Mouse (Mus musculus) midbrain, embryonic 16.5 days (tissue): ENCODE measurements around the gene Sipa1l3. TPM values are rescaled to one million over a fixed set of nuclear protein-coding genes. Genes with fewer than 3 reads are reported as not detected.

Experiments used
- ATAC-seq: fragments of 200-750 bp; cut with Nextera tagmentation; 2 replicates; pipeline ENCODE4 v1.8.0; 2017; ENCODE audit warnings: moderate TSS enrichment
- H3K27ac ChIP-seq: fragments of 300-500 bp; sonication (generic); 2 replicates; pipeline ENCODE4 v1.5.1; 2014; ENCODE audit warnings: mild to moderate bottlenecking, low read length, mixed read lengths
- H3K27me3 ChIP-seq: fragments of 300-500 bp; sonication (generic); 2 replicates; pipeline ENCODE4 v1.6.1; 2014; ENCODE audit warnings: low read depth, low read length, mixed read lengths; ENCODE audit not compliant: control insufficient read depth, insufficient read depth
- H3K36me3 ChIP-seq: fragments of 300-500 bp; sonication (generic); 2 replicates; pipeline ENCODE4 v1.6.1; 2014; ENCODE audit warnings: mild to moderate bottlenecking, low read length, moderate library complexity, mixed read lengths; ENCODE audit not compliant: control insufficient read depth, insufficient read depth
- H3K4me1 ChIP-seq: fragments of 300-500 bp; sonication (generic); 2 replicates; pipeline ENCODE4 v1.6.1; 2014; ENCODE audit warnings: mild to moderate bottlenecking, low read length, mixed read lengths; ENCODE audit not compliant: control insufficient read depth, insufficient read depth
- H3K4me2 ChIP-seq: fragments of 300-500 bp; sonication (generic); 2 replicates; pipeline ENCODE4 v1.6.1; 2014; ENCODE audit warnings: mild to moderate bottlenecking, low read length, mixed read lengths
- H3K4me3 ChIP-seq: fragments of 300-500 bp; sonication (generic); 2 replicates; pipeline ENCODE4 v1.5.1; 2014; ENCODE audit warnings: low read depth, mild to moderate bottlenecking, low read length, moderate library complexity, mixed read lengths
- H3K9ac ChIP-seq: fragments of 300-500 bp; sonication (generic); 2 replicates; pipeline ENCODE4 v1.6.1; 2014; ENCODE audit warnings: low read depth, low read length, mixed read lengths
- H3K9me3 ChIP-seq: fragments of 300-500 bp; sonication (generic); replicated peaks from 2 replicates; pipeline ENCODE4 v1.6.1; 2014; ENCODE audit warnings: mild to moderate bottlenecking, low read length, mixed read lengths; ENCODE audit not compliant: control insufficient read depth, poor library complexity, severe bottlenecking
- WGBS: fragments of 180-500 bp; shearing (Covaris S2); extraction: QIAGEN DNeasy Blood & Tissue Kit; methylation state at CpG from one replicate; pipeline ENCODE4 v1.1.7; 2014; 5-methylcytosine and 5-hydroxymethylcytosine counted together
- polyA plus RNA-seq: library from polyadenylated mRNA; unstranded; fragments of >200 nt; fragmentation: Nextera tagmentation; extraction: Ambion mirVana; gene quantifications from 2 replicates; pipeline ENCODE4 v1.2.1, GENCODE M21; 2015

The Sipa1l3 gene
- polyA plus RNA-seq, 1 experiment from 2014 or later, result 17.3 TPM

- Histone ChIP-seq H3K9ac (no peak overlapping the region), H3K4me3 (no peak overlapping the region), H3K27me3 (no peaks in the 10 kb centered on the region), H3K9me3 (no peaks in the 10 kb centered on the region), H3K4me2 (no peak overlapping the region), H3K4me1 (0 out of 2 replicates have a peak, but pooled peaks cover 2% of the 10 kb centered on the region), H3K36me3 (no peaks in the 10 kb centered on the region), H3K27ac (no peak overlapping the region)
- no peak for ATAC-seq
- 84% methylated on average over 10 of the region's 10 CpGs for WGBS
Observed at GRCm38 (mm10) chr7:29461557-29461956, 56.9 kb downstream of the Sipa1l3 start.

- 87% methylated on average over 14 of the region's 14 CpGs for WGBS
- no peak for ATAC-seq
Observed at GRCm38 (mm10) chr7:29458889-29459740, 59.3 kb downstream of the Sipa1l3 start.

GRCm38 (mm10) chr7:29457772-29458171 lies 60.7 kb downstream of the Sipa1l3 start:
- 83% methylated on average over 6 of the region's 6 CpGs for WGBS
- no peaks in the 10 kb centered on the region for H3K36me3 ChIP-seq
- H3K9me3 ChIP-seq, result no peaks in the 10 kb centered on the region
- no peak overlapping the region for H3K27ac ChIP-seq
- H3K4me2 ChIP-seq, result no peak overlapping the region
- H3K27me3 ChIP-seq, result no peaks in the 10 kb centered on the region
- peaks cover 9% of the 10 kb centered on the region for H3K4me1 ChIP-seq
- H3K9ac ChIP-seq, result no peak overlapping the region
- ATAC-seq, result no peak
- H3K4me3 ChIP-seq, result no peak overlapping the region

More at GRCm38 (mm10) chr7:29458889-29459740, 59.3 kb downstream of the Sipa1l3 start:
- Histone ChIP-seq H3K27ac (no peak overlapping the region), H3K4me2 (no peak overlapping the region), H3K9me3 (no peaks in the 10 kb centered on the region), H3K4me3 (no peak overlapping the region), H3K9ac (no peak overlapping the region), H3K36me3 (no peaks in the 10 kb centered on the region), H3K27me3 (no peaks in the 10 kb centered on the region), H3K4me1 (no peaks in the 10 kb centered on the region)

- Histone ChIP-seq H3K4me1 (peaks cover 15% of the 10 kb centered on the region), H3K27me3 (no peaks in the 10 kb centered on the region), H3K36me3 (no peaks in the 10 kb centered on the region), H3K4me2 (no peak overlapping the region), H3K9ac (no peak overlapping the region), H3K4me3 (no peak overlapping the region), H3K27ac (no peak overlapping the region), H3K9me3 (no peaks in the 10 kb centered on the region)
- ATAC-seq, result no peak
- WGBS, result 89% methylated on average over 9 of the region's 9 CpGs
Observed at GRCm38 (mm10) chr7:29456716-29457115, 61.7 kb downstream of the Sipa1l3 start.

- no peak overlapping the region for H3K4me2 ChIP-seq
- ATAC-seq, result no peak
- H3K27ac ChIP-seq, result no peak overlapping the region
- H3K36me3 ChIP-seq, result no peaks in the 10 kb centered on the region
- no peak overlapping the region for H3K9ac ChIP-seq
- no peaks in the 10 kb centered on the region for H3K27me3 ChIP-seq
- no peak overlapping the region for H3K4me3 ChIP-seq
- 55% methylated on average over 6 of the region's 6 CpGs for WGBS
- peaks cover 15% of the 10 kb centered on the region for H3K4me1 ChIP-seq
- H3K9me3 ChIP-seq, result no peaks in the 10 kb centered on the region
Observed at GRCm38 (mm10) chr7:29455591-29455990, 62.9 kb downstream of the Sipa1l3 start.

- Histone ChIP-seq H3K9ac (no peak overlapping the region), H3K36me3 (no peaks in the 10 kb centered on the region), H3K4me1 (peaks cover 15% of the 10 kb centered on the region), H3K9me3 (no peaks in the 10 kb centered on the region), H3K4me3 (no peak overlapping the region), H3K27me3 (no peaks in the 10 kb centered on the region), H3K4me2 (no peak overlapping the region), H3K27ac (no peak overlapping the region)
- no peak for ATAC-seq
- 30% methylated on average over 7 of the region's 7 CpGs for WGBS
Observed at GRCm38 (mm10) chr7:29454965-29455364, 63.5 kb downstream of the Sipa1l3 start.

GRCm38 (mm10) chr7:29452991-29453741 lies 65.3 kb downstream of the Sipa1l3 start:
- ATAC-seq, result peak; percentile 37; the same call in 1 of the 2 replicates
- 15% methylated on average over 18 of the region's 18 CpGs for WGBS
- H3K36me3 ChIP-seq, result no peaks in the 10 kb centered on the region

GRCm38 (mm10) chr7:29452381-29452780 lies 66.1 kb downstream of the Sipa1l3 start:
- H3K36me3 ChIP-seq, result no peaks in the 10 kb centered on the region
- no peak overlapping the region for H3K4me3 ChIP-seq
- H3K4me2 ChIP-seq, result no peak overlapping the region
- peaks cover 15% of the 10 kb centered on the region for H3K4me1 ChIP-seq
- WGBS, result 89% methylated on average over 6 of the region's 6 CpGs
- peak overlapping the region; percentile 30; the same call in 1 of the 2 replicates for H3K27ac ChIP-seq
- H3K9ac ChIP-seq, result peak overlapping the region; percentile 15; the same call in 1 of the 2 replicates
- no peaks in the 10 kb centered on the region for H3K9me3 ChIP-seq
- no peak for ATAC-seq
- no peaks in the 10 kb centered on the region for H3K27me3 ChIP-seq

More at GRCm38 (mm10) chr7:29452991-29453741, 65.3 kb downstream of the Sipa1l3 start:
- Histone ChIP-seq H3K27me3 (no peaks in the 10 kb centered on the region), H3K9me3 (no peaks in the 10 kb centered on the region), H3K27ac (peak overlapping the region; percentile 30), H3K4me2 (peak overlapping the region; percentile 12; the same call in 1 of the 2 replicates), H3K4me1 (peaks cover 15% of the 10 kb centered on the region), H3K9ac (peak overlapping the region; percentile 15; the same call in 1 of the 2 replicates), H3K4me3 (no peak overlapping the region)

GRCm38 (mm10) chr7:29450175-29450574 lies 68.3 kb downstream of the Sipa1l3 start:
- Histone ChIP-seq H3K9me3 (no peaks in the 10 kb centered on the region), H3K9ac (no peak overlapping the region), H3K36me3 (no peaks in the 10 kb centered on the region), H3K4me3 (no peak overlapping the region), H3K27ac (no peak overlapping the region), H3K4me2 (no peak overlapping the region), H3K27me3 (no peaks in the 10 kb centered on the region), H3K4me1 (peaks cover 15% of the 10 kb centered on the region)
- WGBS, result 81% methylated on average over 5 of the region's 5 CpGs
- no peak for ATAC-seq
